16 mouse cellular contexts compared by ENCODE assay signal in genomic region chr11:94704020-94704419, GRCm38 (mm10). TPM values are rescaled to one million over a fixed set of nuclear protein-coding genes. Genes with fewer than 3 reads are reported as not detected.
A peak's percentile ranks its signal among the peaks of the same experiment; 100 is the strongest.
DNase-seq lines count a peak whose midpoint lies in the region; ATAC-seq and TF ChIP-seq lines count a peak whose summit lies in the region.
"Had no signal": no experiment of that assay in that cellular context is flagged by ENCODE, and none has a peak within 500 bp of the region (broad histone marks: within the 10 kb centered on the region; RNA-seq: fewer than 3 reads in every experiment).

No protein-coding gene starts in this region.

- H3K9ac ChIP-seq in intestine, embryonic 15.5 days, result no peak overlapping the region
- H3K9ac ChIP-seq: neural tube, embryonic 13.5 days had no signal

- no peaks in the 10 kb centered on the region for H3K9me3 ChIP-seq in intestine, embryonic 15.5 days
- H3K9me3 ChIP-seq: neural tube, embryonic 13.5 days had no signal

- H3K4me1 ChIP-seq in kidney, adult 2 months (ENCODE audit: control insufficient read depth, insufficient read depth, low read length), result no peaks in the 10 kb centered on the region
- H3K4me1 ChIP-seq in intestine, embryonic 15.5 days (replicated peaks), result peaks cover 14% of the 10 kb centered on the region

- DNase-seq in kidney, postnatal 4 days, result peak; percentile 18 to 43
- no peak for DNase-seq in kidney, adult 2 months
- peak; percentile 40 for DNase-seq in 416B (ENCODE audit: low read depth)
- DNase-seq in CD8-positive naive resting alpha-beta T cell, adult 2 months (ENCODE audit: low read depth in 2 of 2, low spot score in 2 of 2), result peak; percentile 6 to 41
- no peak for DNase-seq in urinary bladder, postnatal 14 days (ENCODE audit: low spot score)
- no peak for DNase-seq in heart, postnatal 36 days
- DNase-seq: cerebellum, postnatal 36 days; heart, postnatal 10 days; kidney, postnatal 25 days had no signal

- H3K4me3 ChIP-seq in kidney, adult 2 months (ENCODE audit: insufficient read depth, low read depth, low read length), result no peak overlapping the region
- H3K4me3 ChIP-seq in intestine, embryonic 15.5 days (replicated peaks), result no peak overlapping the region
- H3K4me3 ChIP-seq: erythroblast, embryonic 14.5 days; megakaryocyte, embryonic 14.5 days; neural tube, embryonic 13.5 days had no signal

- H3K36me3 ChIP-seq in kidney, adult 2 months (ENCODE audit: control insufficient read depth, insufficient read depth, low read length), result no peaks in the 10 kb centered on the region
- H3K36me3 ChIP-seq in intestine, embryonic 15.5 days, result no peaks in the 10 kb centered on the region
- H3K36me3 ChIP-seq: neural tube, embryonic 13.5 days had no signal

- intact Hi-C loops in heart, postnatal 36 days (cut with DNase I), result no loop called here

- H3K27me3 ChIP-seq in kidney, adult 2 months (replicated peaks; ENCODE audit: control insufficient read depth, insufficient read depth, low read length), result no peaks in the 10 kb centered on the region
- H3K27me3 ChIP-seq in intestine, embryonic 15.5 days (replicated peaks), result no peaks in the 10 kb centered on the region; the same call in 1 of the 2 replicates
- H3K27me3 ChIP-seq: neural tube, embryonic 13.5 days had no signal

- H3K27ac ChIP-seq in kidney, adult 2 months (ENCODE audit: insufficient read depth, low read depth, low read length), result no peak overlapping the region
- H3K27ac ChIP-seq in intestine, embryonic 15.5 days, result 0 out of 2 replicates have a peak overlapping the region, but pooled peaks have one; percentile 9
- H3K27ac ChIP-seq: neural tube, embryonic 13.5 days had no signal

- no peak for TF ChIP-seq CTCF in kidney, adult 2 months (conservative IDR thresholded peaks at IDR 0.05; ENCODE audit: insufficient read depth, insufficient read length, low read depth, low read length)

- ATAC-seq in intestine, embryonic 15.5 days, result no peak

- 58% methylated on average over 7 of the region's 7 CpGs for WGBS in kidney, adult 2 months
- WGBS in intestine, embryonic 15.5 days, result 42% methylated on average over 7 of the region's 7 CpGs

- TF ChIP-seq POLR2A in kidney, adult 2 months (IDR thresholded peaks at IDR 0.05; ENCODE audit: low read depth, low read length), result no peak

- H3K4me2 ChIP-seq in intestine, embryonic 15.5 days (replicated peaks), result no peak overlapping the region
- H3K4me2 ChIP-seq: neural tube, embryonic 13.5 days had no signal

RNA-seq across cellular contexts. Expression of gene Gm11541, which starts 0.3 kb away (rescaled TPM):
- polyA plus RNA-seq in kidney, adult 2 months (2012; rRNA removed), result not detected in 2 replicates
- 0.43 and 0.54 TPM in 2 replicates for polyA plus RNA-seq in intestine, embryonic 15.5 days (2015; fragmentation: Nextera tagmentation; extraction: Ambion mirVana)
- total RNA-seq in heart, postnatal 36 days (2021), result not detected
- total RNA-seq: gastrocnemius, adult 18-20 months; heart, postnatal 10 days; left cerebral cortex, postnatal 36 days had no signal
- polyA plus RNA-seq: erythroblast, embryonic 14.5 days; testis, adult 2 months had no signal

RNA-seq across cellular contexts. Expression of gene Xylt2, which starts 26.7 kb away (rescaled TPM):
- 21.3 and 26.6 TPM in 2 replicates for polyA plus RNA-seq in kidney, adult 2 months (2012; rRNA removed)
- polyA plus RNA-seq in intestine, embryonic 15.5 days (2015; fragmentation: Nextera tagmentation; extraction: Ambion mirVana), result 16.1 and 16.6 TPM in 2 replicates
- 10 to 100 TPM in 1 of 2 experiments, 1 to 10 TPM in 1; 10.0 to 10.4 TPM for total RNA-seq in heart, postnatal 36 days (2021)

RNA-seq across cellular contexts. Expression of gene Cdc34b, which starts 37.6 kb away (rescaled TPM):
- polyA plus RNA-seq in kidney, adult 2 months (2012; rRNA removed), result 0.08 and 0.16 TPM in 2 replicates
- 0.14 TPM in 1 of 2 replicates, not detected in the other for polyA plus RNA-seq in intestine, embryonic 15.5 days (2015; fragmentation: Nextera tagmentation; extraction: Ambion mirVana)
- total RNA-seq in heart, postnatal 36 days (2021), result 1 to 10 TPM; 1.1 to 1.2 TPM
- polyA plus RNA-seq: neural tube, embryonic 13.5 days had no signal

RNA-seq across cellular contexts. Expression of gene Eme1, which starts 50.3 kb away (rescaled TPM):
- 0.13 and 0.22 TPM in 2 replicates for polyA plus RNA-seq in kidney, adult 2 months (2012; rRNA removed)
- 16.2 and 18.0 TPM in 2 replicates for polyA plus RNA-seq in intestine, embryonic 15.5 days (2015; fragmentation: Nextera tagmentation; extraction: Ambion mirVana)
- under 1 TPM in 1 of 2 experiments, not detected in 1; 0.25 TPM for total RNA-seq in heart, postnatal 36 days (2021)
- total RNA-seq: gastrocnemius, adult 18-20 months; left cerebral cortex, postnatal 36 days had no signal

RNA-seq across cellular contexts. Expression of gene Mrpl27, which starts 50.5 kb away (rescaled TPM):
- polyA plus RNA-seq in kidney, adult 2 months (2012; rRNA removed), result 92.0 and 121 TPM in 2 replicates
- polyA plus RNA-seq in intestine, embryonic 15.5 days (2015; fragmentation: Nextera tagmentation; extraction: Ambion mirVana), result 134 and 148 TPM in 2 replicates
- 10 to 100 TPM; 59.2 to 60.1 TPM for total RNA-seq in heart, postnatal 36 days (2021)

Comparison
In these comparisons a context has a peak if more than half of its experiments do, and no peak if none do; other contexts are left out.
1. DNase-seq: peak in kidney, postnatal 4 days (2 of 2), 416B (single experiment) and CD8-positive naive resting alpha-beta T cell, adult 2 months (2 of 2); none in kidney, adult 2 months (single experiment), urinary bladder, postnatal 14 days (single experiment) and heart, postnatal 36 days (0 of 2).